Mouse (Mus musculus) intestine, embryonic 15.5 days (tissue): ENCODE measurements around the gene Cldn10. TPM values are rescaled to one million over a fixed set of nuclear protein-coding genes. Genes with fewer than 3 reads are reported as not detected.

Source experiments
- ATAC-seq: fragments of 200-750 bp; cut with Nextera tagmentation; 2 replicates; pipeline ENCODE4 v1.8.0; 2017; ENCODE audit warnings: moderate TSS enrichment, moderate library complexity
- H3K27ac ChIP-seq: fragments of 300-500 bp; sonication (generic); 2 replicates; pipeline ENCODE4 v1.5.1; 2015; ENCODE audit warnings: mild to moderate bottlenecking, inconsistent platforms
- H3K27me3 ChIP-seq: fragments of 300-500 bp; sonication (generic); replicated peaks from 2 replicates; pipeline ENCODE4 v1.6.1; 2015; ENCODE audit warnings: inconsistent platforms
- H3K36me3 ChIP-seq: fragments of 300-500 bp; sonication (generic); 2 replicates; pipeline ENCODE4 v1.6.1; 2015; ENCODE audit warnings: inconsistent platforms
- H3K4me1 ChIP-seq: fragments of 300-500 bp; sonication (generic); replicated peaks from 2 replicates; pipeline ENCODE4 v1.6.1; 2015; ENCODE audit warnings: inconsistent platforms
- H3K4me2 ChIP-seq: fragments of 300-500 bp; sonication (generic); replicated peaks from 2 replicates; pipeline ENCODE4 v1.6.1; 2015; ENCODE audit warnings: mild to moderate bottlenecking, inconsistent platforms
- H3K4me3 ChIP-seq: fragments of 300-500 bp; sonication (generic); replicated peaks from 2 replicates; pipeline ENCODE4 v1.5.1; 2015; ENCODE audit warnings: inconsistent platforms
- H3K9ac ChIP-seq: fragments of 300-500 bp; sonication (generic); 2 replicates; pipeline ENCODE4 v1.6.1; 2015; ENCODE audit warnings: inconsistent platforms
- H3K9me3 ChIP-seq: fragments of 300-500 bp; sonication (generic); 2 replicates; pipeline ENCODE4 v1.6.1; 2016; ENCODE audit warnings: inconsistent platforms
- WGBS: fragments of 180-500 bp; shearing (Covaris S2); methylation state at CpG from one replicate; pipeline ENCODE4 v1.1.7; 2015; 5-methylcytosine and 5-hydroxymethylcytosine counted together
- polyA plus RNA-seq: library from polyadenylated mRNA; unstranded; fragments of >200 nt; fragmentation: Nextera tagmentation; extraction: Ambion mirVana; gene quantifications from 2 replicates; pipeline ENCODE4 v1.2.1, GENCODE M21; 2015

Cldn10 gene
- polyA plus RNA-seq, 1 experiment from 2014 or later = 19.7 TPM

DNA sequence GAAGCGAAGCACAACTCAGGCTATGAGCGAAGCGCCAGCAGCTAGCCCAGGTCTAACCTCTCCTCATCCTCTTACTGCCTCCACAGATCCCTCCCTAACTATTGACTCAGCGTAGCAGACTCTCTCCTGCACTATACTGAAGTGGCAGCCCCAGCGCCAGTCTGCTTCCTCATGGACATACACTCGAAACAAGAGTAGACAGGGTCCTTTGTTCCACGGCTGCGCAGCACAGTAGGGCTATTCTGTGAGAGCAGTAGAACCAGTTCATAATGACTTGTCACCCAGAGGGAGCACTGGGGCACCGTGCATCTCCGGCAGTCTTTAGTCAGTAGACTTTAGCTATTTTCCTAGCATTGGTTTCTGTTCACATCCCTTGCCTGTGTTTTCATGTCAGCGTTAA lies 48.4 kb downstream of the Cldn10 start:
- H3K4me3 ChIP-seq = no peak overlapping the region
- no peaks in the 10 kb centered on the region for H3K27me3 ChIP-seq
- no peak for ATAC-seq
- 81% methylated on average over 11 of the region's 11 CpGs for WGBS
- H3K27ac ChIP-seq = no peak overlapping the region
- no peaks in the 10 kb centered on the region for H3K9me3 ChIP-seq
- no peak overlapping the region for H3K4me2 ChIP-seq
- H3K9ac ChIP-seq = no peak overlapping the region
- H3K36me3 ChIP-seq = no peaks in the 10 kb centered on the region
- no peaks in the 10 kb centered on the region; the same call in 1 of the 2 replicates for H3K4me1 ChIP-seq

GRCm38 (mm10) chr14:118836754-118837153 lies 49.0 kb downstream of the Cldn10 start:
- Histone ChIP-seq H3K4me2 (no peak overlapping the region), H3K4me3 (no peak overlapping the region), H3K27ac (no peak overlapping the region), H3K9ac (no peak overlapping the region), H3K4me1 (no peaks in the 10 kb centered on the region; the same call in 1 of the 2 replicates), H3K9me3 (no peaks in the 10 kb centered on the region), H3K27me3 (no peaks in the 10 kb centered on the region), H3K36me3 (no peaks in the 10 kb centered on the region)
- no peak for ATAC-seq
- 83% methylated on average over 7 of the region's 7 CpGs for WGBS

DNA sequence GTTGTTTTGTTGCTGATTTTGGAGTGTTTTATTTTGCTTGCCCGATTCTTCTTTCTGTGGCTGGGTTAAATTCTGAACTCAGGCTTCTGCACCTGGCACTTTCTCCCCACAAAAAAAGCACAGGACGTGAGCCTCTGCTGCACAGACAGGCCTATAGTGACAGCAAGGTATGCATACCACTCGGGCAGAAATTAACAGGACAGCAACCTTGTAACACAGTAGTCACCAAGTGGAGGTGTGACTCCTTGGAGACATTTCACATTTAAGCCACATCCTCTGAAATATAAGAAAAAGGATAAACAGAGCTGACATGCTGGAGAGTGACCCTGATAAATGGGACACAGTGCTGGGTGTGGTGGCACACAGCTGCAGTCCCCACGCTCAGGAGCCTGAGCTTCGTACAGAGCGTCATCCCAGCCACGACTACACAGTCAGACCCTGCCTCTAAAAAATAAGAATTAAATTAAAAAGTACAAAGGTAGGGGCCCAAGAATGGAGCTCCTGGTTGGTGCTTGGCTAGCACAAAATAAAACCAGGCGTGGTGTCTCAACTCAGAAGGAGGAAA lies 50.9 kb downstream of the Cldn10 start:
- ATAC-seq = peak; percentile 54; the same call in 1 of the 2 replicates
- 60% methylated on average over 8 of the region's 8 CpGs for WGBS
- no peak overlapping the region for H3K4me2 ChIP-seq

DNA sequence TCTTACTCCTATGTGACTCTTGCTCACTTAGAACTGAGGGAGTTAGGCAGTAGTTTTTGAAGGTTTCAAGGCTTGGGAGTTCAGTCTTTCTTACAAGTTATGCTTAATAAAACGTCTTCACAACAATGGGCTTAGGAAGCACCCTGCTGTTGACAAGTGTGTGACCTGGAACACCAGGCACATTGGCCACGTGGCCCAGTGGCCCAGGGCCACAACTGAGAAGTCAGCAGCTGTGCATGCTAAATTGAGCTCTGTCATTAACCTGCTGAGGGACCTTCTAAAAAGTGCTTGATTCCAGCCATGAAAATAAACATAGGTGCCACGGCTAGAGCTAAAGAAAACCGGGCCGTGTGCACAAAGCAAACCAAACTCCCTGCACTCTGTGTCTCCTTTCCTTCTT lies 51.7 kb downstream of the Cldn10 start:
- no peaks in the 10 kb centered on the region for H3K27me3 ChIP-seq
- no peaks in the 10 kb centered on the region for H3K9me3 ChIP-seq
- 52% methylated on average over 5 of the region's 5 CpGs for WGBS
- H3K9ac ChIP-seq = no peak overlapping the region
- ATAC-seq = peak; percentile 45; the same call in 1 of the 2 replicates
- H3K4me1 ChIP-seq = no peaks in the 10 kb centered on the region; the same call in 1 of the 2 replicates
- H3K4me2 ChIP-seq = no peak overlapping the region
- H3K4me3 ChIP-seq = no peak overlapping the region
- H3K36me3 ChIP-seq = no peaks in the 10 kb centered on the region
- H3K27ac ChIP-seq = no peak overlapping the region

More for the DNA sequence above, 50.9 kb downstream of the Cldn10 start:
- Histone ChIP-seq H3K9me3 (no peaks in the 10 kb centered on the region), H3K36me3 (no peaks in the 10 kb centered on the region), H3K27me3 (no peaks in the 10 kb centered on the region), H3K9ac (no peak overlapping the region), H3K4me3 (no peak overlapping the region), H3K4me1 (no peaks in the 10 kb centered on the region; the same call in 1 of the 2 replicates), H3K27ac (no peak overlapping the region)

DNA sequence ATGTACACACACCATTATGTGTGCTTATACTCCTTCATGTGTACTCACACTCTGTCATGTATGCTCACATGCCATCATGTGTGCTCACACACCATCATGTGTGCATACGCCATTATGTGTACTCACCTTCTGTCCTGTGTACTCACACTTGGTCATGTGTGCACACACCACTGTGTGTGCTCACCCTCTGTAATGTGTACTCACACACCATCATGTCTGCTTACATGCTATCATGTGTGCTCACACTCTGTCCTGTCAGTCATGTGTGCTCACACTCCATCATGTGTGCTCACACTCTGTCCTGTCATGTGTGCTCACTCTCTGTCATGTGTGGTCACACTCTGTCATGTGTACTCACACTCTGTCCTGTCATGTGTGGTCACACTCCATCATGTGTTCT lies 52.3 kb downstream of the Cldn10 start:
- Histone ChIP-seq H3K9me3 (no peaks in the 10 kb centered on the region), H3K27ac (no peak overlapping the region), H3K9ac (no peak overlapping the region), H3K27me3 (no peaks in the 10 kb centered on the region), H3K4me1 (no peaks in the 10 kb centered on the region; the same call in 1 of the 2 replicates), H3K4me2 (no peak overlapping the region), H3K4me3 (no peak overlapping the region), H3K36me3 (no peaks in the 10 kb centered on the region)
- 95% methylated on average over 1 of the region's 1 CpGs for WGBS
- no peak for ATAC-seq

- Histone ChIP-seq H3K9me3 (no peaks in the 10 kb centered on the region), H3K4me3 (no peak overlapping the region), H3K36me3 (no peaks in the 10 kb centered on the region), H3K9ac (no peak overlapping the region), H3K4me2 (no peak overlapping the region), H3K4me1 (no peaks in the 10 kb centered on the region; the same call in 1 of the 2 replicates), H3K27ac (no peak overlapping the region), H3K27me3 (no peaks in the 10 kb centered on the region)
- WGBS = 87% methylated on average over 3 of the region's 3 CpGs
- ATAC-seq = no peak
Observed at GRCm38 (mm10) chr14:118842353-118842752, 54.6 kb downstream of the Cldn10 start.

GRCm38 (mm10) chr14:118846834-118847233 lies 59.1 kb downstream of the Cldn10 start:
- H3K4me1 ChIP-seq = no peaks in the 10 kb centered on the region
- no peaks in the 10 kb centered on the region for H3K27me3 ChIP-seq
- WGBS = 95% methylated on average over 10 of the region's 10 CpGs
- ATAC-seq = no peak
- H3K9me3 ChIP-seq = no peaks in the 10 kb centered on the region
- no peak overlapping the region for H3K4me2 ChIP-seq
- H3K4me3 ChIP-seq = no peak overlapping the region
- H3K9ac ChIP-seq = no peak overlapping the region
- H3K27ac ChIP-seq = no peak overlapping the region
- H3K36me3 ChIP-seq = no peaks in the 10 kb centered on the region

- H3K27ac ChIP-seq = no peak overlapping the region
- no peaks in the 10 kb centered on the region for H3K4me1 ChIP-seq
- no peaks in the 10 kb centered on the region for H3K9me3 ChIP-seq
- ATAC-seq = peak; percentile 46; the same call in 1 of the 2 replicates
- H3K9ac ChIP-seq = no peak overlapping the region
- H3K36me3 ChIP-seq = no peaks in the 10 kb centered on the region
- H3K4me3 ChIP-seq = no peak overlapping the region
- H3K4me2 ChIP-seq = no peak overlapping the region
- 66% methylated on average over 7 of the region's 7 CpGs for WGBS
- no peaks in the 10 kb centered on the region for H3K27me3 ChIP-seq
Observed at GRCm38 (mm10) chr14:118848171-118848570, 60.5 kb downstream of the Cldn10 start.

DNA sequence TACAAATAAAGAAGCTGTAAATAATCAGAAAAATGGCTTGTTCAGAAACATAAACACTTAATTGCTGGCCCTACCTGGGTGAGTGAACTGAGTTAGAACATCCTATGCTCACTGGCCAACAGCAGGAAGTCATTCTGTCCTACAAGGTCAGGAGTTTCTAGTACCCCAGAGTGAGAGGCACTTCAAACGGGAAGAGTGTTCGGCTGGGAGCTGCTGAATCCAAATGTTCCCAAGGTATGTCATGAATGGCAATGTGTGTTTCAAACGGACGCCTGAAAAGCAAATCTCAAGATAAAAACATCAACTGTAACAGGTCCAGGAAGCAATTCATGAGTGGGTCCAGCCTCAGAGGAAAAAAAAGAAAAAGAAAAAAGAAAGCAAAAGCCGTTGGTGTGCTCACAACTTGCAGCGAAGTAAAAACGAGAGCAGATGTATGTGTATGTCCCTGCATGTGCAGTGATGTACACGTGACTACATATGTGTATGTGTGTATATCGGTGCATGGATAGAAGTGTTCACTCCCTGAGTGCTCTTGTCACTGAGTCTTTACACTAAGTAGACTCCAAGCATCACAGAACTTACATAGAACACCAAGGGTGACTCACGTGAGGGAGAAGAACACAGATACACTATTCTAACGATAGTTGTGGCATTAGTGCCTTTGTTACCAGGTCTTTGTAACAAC lies 62.4 kb downstream of the Cldn10 start:
- H3K27ac ChIP-seq = no peak overlapping the region
- WGBS = 73% methylated on average over 11 of the region's 11 CpGs

DNA sequence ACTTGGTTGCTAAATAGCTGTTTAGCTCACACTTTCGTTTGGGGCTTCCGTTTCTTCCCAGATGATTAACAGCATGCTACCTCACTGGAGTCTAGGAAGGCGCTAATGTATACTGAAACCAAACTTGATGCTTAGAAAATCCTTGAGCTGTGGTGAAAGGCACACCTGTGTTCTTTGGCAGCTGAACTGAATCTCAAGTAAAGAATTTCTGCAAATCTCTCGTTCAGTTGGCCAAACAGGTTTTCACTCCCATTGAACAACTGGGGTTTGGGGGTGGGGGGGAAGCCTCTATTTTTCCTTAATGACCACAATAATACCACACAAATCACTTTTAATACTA lies 63.0 kb downstream of the Cldn10 start:
- WGBS = 54% methylated on average over 4 of the region's 4 CpGs

More for the DNA sequence above, 62.4 kb downstream of the Cldn10 start:
- H3K4me1 ChIP-seq = peaks cover 3% of the 10 kb centered on the region; the same call in 1 of the 2 replicates
- no peaks in the 10 kb centered on the region for H3K36me3 ChIP-seq
- peaks cover 5% of the 10 kb centered on the region for H3K27me3 ChIP-seq
- ATAC-seq = no peak
- no peak overlapping the region for H3K9ac ChIP-seq
- no peak overlapping the region for H3K4me2 ChIP-seq
- no peaks in the 10 kb centered on the region for H3K9me3 ChIP-seq
- no peak overlapping the region for H3K4me3 ChIP-seq

GRCm38 (mm10) chr14:118851496-118852107 lies 63.9 kb downstream of the Cldn10 start:
- Histone ChIP-seq H3K9ac (no peak overlapping the region), H3K9me3 (no peaks in the 10 kb centered on the region), H3K36me3 (no peaks in the 10 kb centered on the region), H3K4me1 (peaks cover 6% of the 10 kb centered on the region; the same call in 1 of the 2 replicates), H3K4me2 (no peak overlapping the region), H3K27me3 (peaks cover 11% of the 10 kb centered on the region), H3K27ac (no peak overlapping the region), H3K4me3 (no peak overlapping the region)
- 36% methylated on average over 6 of the region's 6 CpGs for WGBS
- ATAC-seq = no peak

More for the DNA sequence above, 63.0 kb downstream of the Cldn10 start:
- Histone ChIP-seq H3K4me1 (peaks cover 6% of the 10 kb centered on the region; the same call in 1 of the 2 replicates), H3K9me3 (no peaks in the 10 kb centered on the region), H3K9ac (no peak overlapping the region), H3K4me3 (no peak overlapping the region), H3K4me2 (no peak overlapping the region), H3K27ac (no peak overlapping the region), H3K36me3 (no peaks in the 10 kb centered on the region), H3K27me3 (peaks cover 7% of the 10 kb centered on the region)
- ATAC-seq = no peak

DNA sequence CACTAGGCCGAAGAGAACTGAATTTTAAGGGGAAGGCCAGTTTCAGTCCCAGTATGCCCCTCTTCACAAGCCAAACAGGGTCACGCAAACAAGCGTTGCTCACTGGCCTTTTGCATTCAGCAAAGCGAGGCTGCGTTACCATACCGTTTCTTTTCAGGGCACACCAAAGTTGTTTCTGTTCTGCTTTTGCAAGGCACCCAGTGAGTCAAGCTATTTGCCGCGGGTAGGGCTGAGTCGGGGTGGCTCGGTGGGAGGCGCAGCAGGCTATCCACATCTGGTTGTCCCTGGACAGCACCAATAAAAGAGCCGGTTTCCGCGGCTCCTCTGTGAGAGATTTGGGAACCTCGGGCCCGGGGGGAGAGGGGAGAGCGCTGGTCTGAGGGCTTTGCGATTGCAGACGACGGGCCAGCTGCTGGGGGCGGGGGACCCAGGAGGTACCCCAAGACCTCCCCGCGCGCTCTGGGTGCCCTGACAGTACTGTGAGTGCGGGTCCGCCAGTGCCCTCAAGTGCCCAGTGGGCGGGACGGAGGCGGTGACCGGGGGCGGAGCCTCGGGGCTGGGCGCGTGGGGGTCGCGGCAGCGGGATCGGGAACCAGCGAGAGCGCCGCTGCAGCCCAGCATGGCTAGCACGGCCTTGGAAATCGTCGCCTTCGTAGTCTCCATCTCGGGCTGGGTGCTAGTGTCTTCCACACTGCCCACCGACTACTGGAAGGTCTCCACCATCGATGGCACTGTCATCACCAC lies 66.8 kb downstream of the Cldn10 start:
- Histone ChIP-seq H3K4me2 (peak overlapping the region; percentile 98), H3K36me3 (no peaks in the 10 kb centered on the region), H3K9ac (peak overlapping the region; percentile 38), H3K4me1 (peaks cover 6% of the 10 kb centered on the region; the same call in 1 of the 2 replicates), H3K27ac (no peak overlapping the region), H3K27me3 (peaks cover 11% of the 10 kb centered on the region), H3K9me3 (no peaks in the 10 kb centered on the region), H3K4me3 (peak overlapping the region; percentile 53)
- peak; percentile 87 for ATAC-seq
- 4% methylated on average over 40 of the region's 48 CpGs for whole genome bisulfite sequencing
